Mouse (Mus musculus) heart, embryonic 10.5 days (tissue): ENCODE measurements at regions not wholly inside any gene's neighbourhood (a gene's known extent, or its start where the extent isn't known, plus 50 kb on each side); places are given as distances from the start of the nearest gene placed in this dataset.

Experiments used
- DNase-seq: peaks from one replicate; pipeline ENCODE4 v3.0.0-alpha.2; 2017; ENCODE audit warnings: low spot score
- H3K27ac ChIP-seq: fragments of 300-500 bp; sonication (generic); 2 replicates; pipeline ENCODE4 v1.5.1; 2016; ENCODE audit warnings: mild to moderate bottlenecking
- H3K27me3 ChIP-seq: fragments of 300-500 bp; sonication (generic); 2 replicates; pipeline ENCODE4 v1.6.1; 2016; ENCODE audit warnings: mild to moderate bottlenecking; ENCODE audit not compliant: poor library complexity, insufficient read depth, severe bottlenecking
- H3K36me3 ChIP-seq: fragments of 300-500 bp; sonication (generic); 2 replicates; pipeline ENCODE4 v1.6.1; 2016; ENCODE audit warnings: mild to moderate bottlenecking, moderate library complexity
- H3K4me1 ChIP-seq: fragments of 300-500 bp; sonication (generic); 2 replicates; pipeline ENCODE4 v1.6.1; 2016; ENCODE audit warnings: mild to moderate bottlenecking
- H3K4me3 ChIP-seq: fragments of 300-500 bp; sonication (generic); 2 replicates; pipeline ENCODE4 v1.5.1; 2016; ENCODE audit warnings: mild to moderate bottlenecking, moderate library complexity
- H3K9me3 ChIP-seq: fragments of 300-500 bp; sonication (generic); 2 replicates; pipeline ENCODE4 v1.6.1; 2016; ENCODE audit warnings: mild to moderate bottlenecking, moderate library complexity
- WGBS: fragments of 180-500 bp; shearing (Covaris S2); methylation state at CpG from one replicate; pipeline ENCODE4 v1.1.7; 2016; 5-methylcytosine and 5-hydroxymethylcytosine counted together

DNA sequence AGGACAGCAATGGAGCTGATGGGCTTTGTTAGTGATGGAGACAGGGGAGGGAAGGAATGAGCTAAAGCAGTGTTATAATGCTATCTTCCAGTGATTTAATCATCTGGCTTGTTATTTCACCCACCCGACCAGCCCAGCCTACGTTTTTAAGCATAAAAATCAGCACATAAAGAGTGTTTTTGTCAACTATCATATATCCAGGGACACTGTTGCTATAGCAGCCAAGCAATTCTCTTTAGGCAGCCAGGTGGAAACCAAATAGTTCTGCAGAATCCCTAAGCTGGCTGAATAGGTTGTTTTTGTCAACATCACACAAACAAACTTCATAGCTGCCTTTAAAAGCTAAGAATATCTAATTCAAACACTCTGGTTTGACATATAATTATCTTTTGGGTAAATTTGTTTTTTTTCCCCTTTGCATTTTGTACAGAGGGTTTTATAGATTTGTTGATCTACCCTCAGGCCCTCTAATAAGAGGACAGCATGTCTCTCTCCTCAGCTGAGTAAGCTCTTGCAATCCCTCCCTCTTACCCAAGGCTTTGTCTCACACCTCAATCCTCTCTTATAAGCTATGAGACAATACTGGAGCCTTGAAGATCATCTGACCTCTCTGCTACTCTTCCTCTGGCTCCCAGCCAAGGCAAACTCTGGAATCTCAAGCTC is 104.7 kb upstream of the Camk2d start:
- no peak overlapping the region for H3K4me3 ChIP-seq
- no peak overlapping the region for H3K27ac ChIP-seq
- H3K27me3 ChIP-seq = no peaks in the 10 kb centered on the region
- WGBS = 76% methylated on average over 2 of the region's 2 CpGs
- no peaks in the 10 kb centered on the region for H3K36me3 ChIP-seq
- H3K9me3 ChIP-seq = no peaks in the 10 kb centered on the region
- no peak for DNase-seq
- no peaks in the 10 kb centered on the region for H3K4me1 ChIP-seq

GRCm38 (mm10) chr3:126491914-126492265 is 104.2 kb upstream of the Camk2d start:
- no peaks in the 10 kb centered on the region for H3K27me3 ChIP-seq
- no peaks in the 10 kb centered on the region for H3K36me3 ChIP-seq
- DNase-seq = no peak
- 84% methylated on average over 3 of the region's 3 CpGs for WGBS
- H3K27ac ChIP-seq = no peak overlapping the region
- no peak overlapping the region for H3K4me3 ChIP-seq
- H3K9me3 ChIP-seq = no peaks in the 10 kb centered on the region
- no peaks in the 10 kb centered on the region for H3K4me1 ChIP-seq

- Histone ChIP-seq H3K4me1 (no peaks in the 10 kb centered on the region), H3K36me3 (no peaks in the 10 kb centered on the region), H3K27me3 (no peaks in the 10 kb centered on the region), H3K9me3 (no peaks in the 10 kb centered on the region), H3K4me3 (no peak overlapping the region), H3K27ac (no peak overlapping the region)
- WGBS = 44% methylated on average over 2 of the region's 2 CpGs
- no peak for DNase-seq
Measured at GRCm38 (mm10) chr3:126498823-126499222, 97.3 kb upstream of the Camk2d start.

- no peaks in the 10 kb centered on the region for H3K36me3 ChIP-seq
- no peak for DNase-seq
- 79% methylated on average over 2 of the region's 2 CpGs for WGBS
Measured at GRCm38 (mm10) chr3:126500247-126500646, 95.9 kb upstream of the Camk2d start.

GRCm38 (mm10) chr3:126501826-126502225 is 94.3 kb upstream of the Camk2d start:
- DNase-seq = no peak
- Histone ChIP-seq H3K27ac (no peak overlapping the region), H3K9me3 (no peaks in the 10 kb centered on the region), H3K36me3 (no peaks in the 10 kb centered on the region), H3K27me3 (no peaks in the 10 kb centered on the region), H3K4me1 (no peaks in the 10 kb centered on the region), H3K4me3 (no peak overlapping the region)
- WGBS = 90% methylated on average over 2 of the region's 2 CpGs

More at GRCm38 (mm10) chr3:126500247-126500646, 95.9 kb upstream of the Camk2d start:
- Histone ChIP-seq H3K4me3 (no peak overlapping the region), H3K27me3 (no peaks in the 10 kb centered on the region), H3K4me1 (no peaks in the 10 kb centered on the region), H3K27ac (no peak overlapping the region), H3K9me3 (no peaks in the 10 kb centered on the region)

DNA sequence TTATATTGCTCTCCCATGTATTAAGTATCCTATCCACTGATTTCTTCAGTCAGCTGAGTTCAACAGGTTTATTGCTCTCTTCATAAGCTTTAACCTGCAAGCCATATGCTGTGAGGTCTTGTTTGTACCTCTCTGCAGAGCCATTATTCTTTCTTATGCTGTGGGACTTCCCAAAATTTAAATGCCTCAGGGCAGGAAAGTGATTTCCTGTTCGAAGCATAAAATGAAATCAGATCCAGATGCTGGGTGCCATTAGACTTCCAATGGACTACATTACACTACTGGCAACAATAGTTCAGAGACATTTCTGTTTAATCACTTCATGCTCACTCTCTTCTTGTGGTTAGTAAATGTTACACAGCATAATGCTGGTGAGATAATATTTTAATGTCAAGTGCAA is 90.4 kb upstream of the Camk2d start:
- H3K4me3 ChIP-seq = no peak overlapping the region
- H3K4me1 ChIP-seq = no peaks in the 10 kb centered on the region
- 64% methylated on average over 1 of the region's 1 CpGs for WGBS
- no peak overlapping the region for H3K27ac ChIP-seq
- no peak for DNase-seq
- peaks cover 3% of the 10 kb centered on the region; the same call in 1 of the 2 replicates for H3K9me3 ChIP-seq
- H3K27me3 ChIP-seq = no peaks in the 10 kb centered on the region
- H3K36me3 ChIP-seq = no peaks in the 10 kb centered on the region

- no peaks in the 10 kb centered on the region for H3K36me3 ChIP-seq
- WGBS = 46% methylated on average over 2 of the region's 2 CpGs
- DNase-seq = no peak
Measured at GRCm38 (mm10) chr3:126514842-126515241, 81.3 kb upstream of the Camk2d start.

GRCm38 (mm10) chr3:126534118-126534820 is 61.8 kb upstream of the Camk2d start:
- Histone ChIP-seq H3K4me3 (no peak overlapping the region), H3K4me1 (peaks cover 28% of the 10 kb centered on the region), H3K9me3 (no peaks in the 10 kb centered on the region), H3K27me3 (no peaks in the 10 kb centered on the region), H3K27ac (no peak overlapping the region), H3K36me3 (no peaks in the 10 kb centered on the region)
- 45% methylated on average over 7 of the region's 7 CpGs for WGBS
- DNase-seq = no peak

More at GRCm38 (mm10) chr3:126514842-126515241, 81.3 kb upstream of the Camk2d start:
- Histone ChIP-seq H3K4me1 (no peaks in the 10 kb centered on the region), H3K4me3 (no peak overlapping the region), H3K27me3 (no peaks in the 10 kb centered on the region), H3K9me3 (no peaks in the 10 kb centered on the region), H3K27ac (no peak overlapping the region)

DNA sequence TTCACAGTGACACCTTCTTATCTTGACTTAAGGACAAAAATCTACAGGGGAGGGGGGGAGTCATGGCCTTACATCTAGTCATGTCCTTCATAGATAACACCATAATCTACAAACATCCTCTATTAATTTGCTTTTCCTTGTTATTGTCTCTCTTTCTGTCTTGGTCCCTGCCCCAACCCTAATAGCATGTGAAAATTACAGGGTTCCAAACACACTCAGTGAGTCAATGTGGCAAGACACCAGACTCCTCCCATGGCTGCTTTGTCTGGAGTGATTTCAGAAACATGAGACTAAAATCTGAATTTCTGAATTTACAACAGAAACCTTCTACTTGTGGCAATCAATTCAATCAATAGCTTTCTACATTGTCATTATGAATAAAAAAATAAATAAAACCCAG is 60.8 kb upstream of the Camk2d start:
- Histone ChIP-seq H3K36me3 (no peaks in the 10 kb centered on the region), H3K4me3 (no peak overlapping the region)

DNA sequence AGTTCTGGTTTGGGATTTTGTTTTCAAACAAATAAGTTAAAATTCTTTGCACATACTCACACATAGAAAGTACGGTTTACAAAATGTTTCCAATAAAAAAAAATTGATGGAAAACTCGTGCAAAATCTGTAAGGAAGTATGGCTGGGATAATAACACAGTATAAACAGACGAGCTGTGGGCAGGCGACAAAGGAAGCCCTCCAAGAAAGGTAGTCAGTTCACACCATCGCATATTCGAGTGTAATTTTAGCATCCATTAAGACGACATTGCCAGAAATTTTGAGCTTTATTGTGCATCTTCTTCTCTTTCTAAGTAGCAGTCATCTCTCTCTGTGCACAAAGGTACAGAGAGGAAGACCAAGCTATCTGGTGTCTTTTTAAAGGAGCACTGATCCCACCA is 57.6 kb upstream of the Camk2d start:
- H3K9me3 ChIP-seq = no peaks in the 10 kb centered on the region
- no peak overlapping the region for H3K27ac ChIP-seq
- H3K36me3 ChIP-seq = no peaks in the 10 kb centered on the region
- no peaks in the 10 kb centered on the region for H3K27me3 ChIP-seq
- DNase-seq = no peak
- no peak overlapping the region for H3K4me3 ChIP-seq
- WGBS = 79% methylated on average over 7 of the region's 7 CpGs
- H3K4me1 ChIP-seq = peaks cover 35% of the 10 kb centered on the region

More for the DNA sequence above, 60.8 kb upstream of the Camk2d start:
- H3K27ac ChIP-seq = peak overlapping the region; percentile 11; the same call in 1 of the 2 replicates
- H3K27me3 ChIP-seq = no peaks in the 10 kb centered on the region
- DNase-seq = no peak
- H3K4me1 ChIP-seq = peaks cover 37% of the 10 kb centered on the region
- no peaks in the 10 kb centered on the region for H3K9me3 ChIP-seq

DNA sequence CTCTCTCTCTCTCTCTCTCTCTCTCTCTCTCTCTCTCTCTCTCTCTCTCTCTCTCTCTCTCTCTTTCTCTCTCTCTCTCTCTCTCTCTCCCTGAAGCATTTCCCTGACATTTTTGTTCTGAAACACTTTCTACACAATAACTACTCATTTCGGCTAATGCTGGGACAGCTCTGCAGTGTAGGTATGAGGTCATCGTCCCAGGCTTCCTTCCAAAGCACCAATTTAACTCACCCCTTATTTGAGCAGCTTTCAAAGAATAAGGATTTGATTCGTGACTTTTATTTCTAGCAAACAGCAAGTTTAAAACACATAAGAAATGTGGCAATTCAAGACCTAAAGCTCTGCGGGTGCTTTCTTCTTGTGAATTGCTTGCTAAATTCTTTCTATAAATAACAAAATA is 55.0 kb upstream of the Camk2d start:
- no peaks in the 10 kb centered on the region for H3K9me3 ChIP-seq
- no peak overlapping the region for H3K27ac ChIP-seq
- no peaks in the 10 kb centered on the region for H3K36me3 ChIP-seq
- no peaks in the 10 kb centered on the region for H3K27me3 ChIP-seq
- peaks cover 14% of the 10 kb centered on the region for H3K4me1 ChIP-seq
- H3K4me3 ChIP-seq = no peak overlapping the region
- whole genome bisulfite sequencing = 76% methylated on average over 4 of the region's 4 CpGs
- DNase-seq = no peak
